Mouse (Mus musculus): Measurements from ENCODE around the gene Megf11. TPM values are rescaled to one million over a fixed set of nuclear protein-coding genes. Genes with fewer than 3 reads are reported as not detected.

Megf11 gene
- total and polyA plus RNA-seq, 3 experiments, result 0.08 to 0.93 TPM; not detected in 1

DNA sequence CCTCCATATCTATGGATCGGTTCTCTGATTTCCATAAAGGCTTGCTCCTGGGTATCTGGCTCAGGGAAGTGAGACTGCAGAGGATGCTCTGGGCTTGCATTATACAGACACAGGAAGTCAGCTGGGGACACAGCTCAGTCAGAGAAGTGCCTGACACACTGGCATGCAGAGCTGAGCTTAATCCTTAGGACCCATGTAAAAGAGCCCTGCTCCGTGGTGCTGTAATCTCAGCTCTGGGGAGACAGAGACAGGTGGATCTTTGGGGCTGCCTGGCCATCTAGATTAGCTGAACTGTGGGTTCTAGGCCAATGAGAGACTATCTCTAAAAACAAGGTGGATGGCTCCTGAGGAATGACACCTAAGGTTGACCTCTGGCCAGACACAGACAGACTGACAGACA lies 50.7 kb downstream of the Megf11 start:
- DNase-seq (ENCODE audit: low read depth, low spot score), result no peak
- TF ChIP-seq POLR2AphosphoS2 (IDR thresholded peaks at IDR 0.05; ENCODE audit: low read length) (no peak), HCFC1 (IDR thresholded peaks at IDR 0.05; ENCODE audit: low read depth, low read length) (no peak)
- peaks cover 0 to 5% of the 10 kb centered on the region in 2 experiments; a peak in 2 of 4 replicates for H3K27me3 ChIP-seq (ENCODE audit: control insufficient read depth in 1 of 2, insufficient read depth in 2 of 2, low read length in 2 of 2)
- H3K4me3 ChIP-seq (ENCODE audit: control insufficient read depth in 1 of 2, insufficient read depth in 1 of 2, low read depth in 2 of 2, low read length in 2 of 2), result no peak overlapping the region
- H3K79me2 ChIP-seq (ENCODE audit: control insufficient read depth, insufficient read depth, low read length, poor library complexity), result no peaks in the 10 kb centered on the region
- no peaks in the 10 kb centered on the region for H3K4me1 ChIP-seq (ENCODE audit: control insufficient read depth in 1 of 2, insufficient read depth in 2 of 2, low read length in 2 of 2)
- H3K27ac ChIP-seq (ENCODE audit: control insufficient read depth, low read depth, low read length), result no peak overlapping the region
- H3K36me3 ChIP-seq (ENCODE audit: control insufficient read depth in 1 of 2, insufficient read depth in 2 of 2, low read length in 2 of 2), result no peaks in the 10 kb centered on the region
- no peaks in the 10 kb centered on the region for H3K9me3 ChIP-seq (replicated peaks; ENCODE audit: insufficient read depth, low read length)
- no peak overlapping the region for H3K9ac ChIP-seq (ENCODE audit: control insufficient read depth, low read depth, low read length, poor library complexity, severe bottlenecking)

DNA sequence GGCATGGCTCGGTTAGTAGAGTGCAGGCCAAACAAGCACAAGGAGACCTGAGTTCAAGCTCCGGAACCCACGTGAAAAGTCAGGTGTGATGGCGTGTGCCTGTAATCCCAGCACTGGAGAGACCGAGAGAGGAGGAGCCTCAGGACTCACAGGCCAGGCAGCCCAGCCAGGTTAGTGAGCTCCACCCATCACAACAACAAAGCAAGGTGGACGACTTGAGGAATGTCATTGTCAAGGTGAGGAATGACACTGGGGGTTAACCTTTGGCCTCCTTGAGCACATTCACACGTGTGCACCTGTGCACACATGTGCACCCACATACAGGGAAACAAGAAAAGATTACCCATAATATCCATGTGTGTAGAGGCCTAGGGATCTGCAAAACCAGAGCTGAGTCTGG lies 54.7 kb downstream of the Megf11 start:
- no peaks in the 10 kb centered on the region for H3K79me2 ChIP-seq (ENCODE audit: control insufficient read depth, insufficient read depth, low read length, poor library complexity)
- H3K27me3 ChIP-seq (ENCODE audit: control insufficient read depth in 1 of 2, insufficient read depth in 2 of 2, low read length in 2 of 2), result no peaks in the 10 kb centered on the region; a peak in 1 of 4 replicates
- no peak overlapping the region for H3K4me3 ChIP-seq (ENCODE audit: control insufficient read depth in 1 of 2, insufficient read depth in 1 of 2, low read depth in 2 of 2, low read length in 2 of 2)
- H3K9ac ChIP-seq (ENCODE audit: control insufficient read depth, low read depth, low read length, poor library complexity, severe bottlenecking), result no peak overlapping the region
- TF ChIP-seq MAFK (IDR thresholded peaks at IDR 0.05; ENCODE audit: borderline replicate concordance, low read depth, low read length) (no peak), CHD2 (IDR thresholded peaks at IDR 0.05; ENCODE audit: low read length) (no peak), ZNF384 (IDR thresholded peaks at IDR 0.05; ENCODE audit: low read depth, low read length) (no peak), CTCF (IDR thresholded peaks at IDR 0.05 in 2 of 3, conservative IDR thresholded peaks at IDR 0.05 in 1 of 3; ENCODE audit: control insufficient read depth in 1 of 3, insufficient read depth in 1 of 3, low read depth in 2 of 3, low read length in 3 of 3, poor library complexity in 1 of 3, severe bottlenecking in 1 of 3) (no peak), RAD21 (IDR thresholded peaks at IDR 0.05; ENCODE audit: low read depth, low read length) (no peak), USF1 (IDR thresholded peaks at IDR 0.05; ENCODE audit: low read depth, low read length) (no peak), MAZ (IDR thresholded peaks at IDR 0.05; ENCODE audit: low read depth, low read length) (no peak), ETS1 (IDR thresholded peaks at IDR 0.05; ENCODE audit: low read depth, low read length) (no peak), UBTF (IDR thresholded peaks at IDR 0.05; ENCODE audit: borderline replicate concordance, insufficient read depth, low read depth, low read length) (no peak), POLR2A (IDR thresholded peaks at IDR 0.05; ENCODE audit: control insufficient read depth in 1 of 2, insufficient read depth in 1 of 2, low read depth in 1 of 2, low read length in 2 of 2, poor library complexity in 1 of 2) (no peak), NELFE (IDR thresholded peaks at IDR 0.05; ENCODE audit: low read depth, low read length) (no peak), MAX (IDR thresholded peaks at IDR 0.05; ENCODE audit: low read length) (no peak), JUND (IDR thresholded peaks at IDR 0.05; ENCODE audit: low read depth, low read length) (no peak), GABPA (IDR thresholded peaks at IDR 0.05; ENCODE audit: low read depth, low read length) (no peak), RCOR1 (IDR thresholded peaks at IDR 0.05; ENCODE audit: low read depth, low read length) (no peak), MYC (IDR thresholded peaks at IDR 0.05; ENCODE audit: low read depth, low read length) (no peak)
- H3K9me3 ChIP-seq (replicated peaks; ENCODE audit: insufficient read depth, low read length), result no peaks in the 10 kb centered on the region
- H3K36me3 ChIP-seq (ENCODE audit: control insufficient read depth in 1 of 2, insufficient read depth in 2 of 2, low read length in 2 of 2), result no peaks in the 10 kb centered on the region
- no peaks in the 10 kb centered on the region for H3K4me1 ChIP-seq (ENCODE audit: control insufficient read depth in 1 of 2, insufficient read depth in 2 of 2, low read length in 2 of 2)
- DNase-seq (ENCODE audit: low read depth, low spot score), result no peak
- H3K27ac ChIP-seq (ENCODE audit: control insufficient read depth, low read depth, low read length), result no peak overlapping the region
